Mouse (Mus musculus) embryonic facial prominence, embryonic 12.5 days (tissue): ENCODE measurements around the gene Gltp. TPM values are rescaled to one million over a fixed set of nuclear protein-coding genes. Genes with fewer than 3 reads are reported as not detected.

Experiments
- ATAC-seq: fragments of 200-750 bp; cut with Nextera tagmentation; 2 replicates; pipeline ENCODE4 v1.8.0; 2017; ENCODE audit not compliant: insufficient number of reproducible peaks, insufficient read depth, low FRiP score, low TSS enrichment
- H3K27ac ChIP-seq: fragments of 300-500 bp; sonication (generic); 2 replicates; pipeline ENCODE4 v1.5.1; 2016; ENCODE audit warnings: mild to moderate bottlenecking
- H3K27me3 ChIP-seq: fragments of 300-500 bp; sonication (generic); 2 replicates; pipeline ENCODE4 v1.6.1; 2016; ENCODE audit warnings: mild to moderate bottlenecking, moderate library complexity
- H3K36me3 ChIP-seq: fragments of 300-500 bp; sonication (generic); 2 replicates; pipeline ENCODE4 v1.6.1; 2016; ENCODE audit warnings: mild to moderate bottlenecking
- H3K4me1 ChIP-seq: fragments of 300-500 bp; sonication (generic); 2 replicates; pipeline ENCODE4 v1.6.1; 2016
- H3K4me2 ChIP-seq: fragments of 300-500 bp; sonication (generic); replicated peaks from 2 replicates; pipeline ENCODE4 v1.6.1; 2016; ENCODE audit warnings: mild to moderate bottlenecking, moderate library complexity
- H3K4me3 ChIP-seq: fragments of 300-500 bp; sonication (generic); 2 replicates; pipeline ENCODE4 v1.5.1; 2016; ENCODE audit warnings: mild to moderate bottlenecking
- H3K9ac ChIP-seq: fragments of 300-500 bp; sonication (generic); 2 replicates; pipeline ENCODE4 v1.6.1; 2016; ENCODE audit warnings: mild to moderate bottlenecking, moderate library complexity
- H3K9me3 ChIP-seq: fragments of 300-500 bp; sonication (generic); 2 replicates; pipeline ENCODE4 v1.6.1; 2016; ENCODE audit warnings: mild to moderate bottlenecking, moderate library complexity
- WGBS: fragments of 180-500 bp; shearing (Covaris S2); methylation state at CpG from one replicate; pipeline ENCODE4 v1.1.7; 2016; 5-methylcytosine and 5-hydroxymethylcytosine counted together
- polyA plus RNA-seq: library from polyadenylated mRNA; unstranded; fragments of >200 nt; fragmentation: Nextera tagmentation; extraction: Ambion mirVana; gene quantifications from 2 replicates; pipeline ENCODE4 v1.2.1, GENCODE M21; 2016

Gltp gene
- polyA plus RNA-seq, 1 experiment from 2014 or later, result 64.5 TPM

GRCm38 (mm10) chr5:114719928-114720270, 29.1 kb upstream of the Gltp start:
- Histone ChIP-seq H3K27me3 (no peaks in the 10 kb centered on the region), H3K9ac (no peak overlapping the region), H3K27ac (no peak overlapping the region), H3K4me3 (no peak overlapping the region), H3K36me3 (peaks cover 93% of the 10 kb centered on the region), H3K4me1 (no peaks in the 10 kb centered on the region), H3K9me3 (0 out of 2 replicates have a peak, but pooled peaks cover 5% of the 10 kb centered on the region), H3K4me2 (no peak overlapping the region)
- WGBS, result 92% methylated on average over 6 of the region's 6 CpGs
- no peak for ATAC-seq

GRCm38 (mm10) chr5:114719003-114719927, 28.5 kb upstream of the Gltp start:
- no peak overlapping the region for H3K4me2 ChIP-seq
- ATAC-seq, result no peak
- peaks cover 96% of the 10 kb centered on the region for H3K36me3 ChIP-seq
- H3K4me1 ChIP-seq, result no peaks in the 10 kb centered on the region
- H3K9ac ChIP-seq, result no peak overlapping the region
- H3K4me3 ChIP-seq, result no peak overlapping the region
- 89% methylated on average over 20 of the region's 20 CpGs for WGBS
- 0 out of 2 replicates have a peak, but pooled peaks cover 3% of the 10 kb centered on the region for H3K9me3 ChIP-seq
- no peaks in the 10 kb centered on the region for H3K27me3 ChIP-seq
- no peak overlapping the region for H3K27ac ChIP-seq

- Histone ChIP-seq H3K27ac (no peak overlapping the region), H3K4me1 (no peaks in the 10 kb centered on the region), H3K4me2 (no peak overlapping the region), H3K9me3 (no peaks in the 10 kb centered on the region), H3K36me3 (peaks cover 96% of the 10 kb centered on the region), H3K4me3 (no peak overlapping the region), H3K27me3 (no peaks in the 10 kb centered on the region), H3K9ac (no peak overlapping the region)
- ATAC-seq, result no peak
- WGBS, result 91% methylated on average over 13 of the region's 13 CpGs
Observed at GRCm38 (mm10) chr5:114718483-114718882, 27.7 kb upstream of the Gltp start.

- Histone ChIP-seq H3K9ac (no peak overlapping the region), H3K9me3 (no peaks in the 10 kb centered on the region), H3K4me1 (no peaks in the 10 kb centered on the region), H3K4me3 (no peak overlapping the region), H3K36me3 (peaks cover 97% of the 10 kb centered on the region), H3K27ac (no peak overlapping the region), H3K27me3 (no peaks in the 10 kb centered on the region), H3K4me2 (no peak overlapping the region)
- ATAC-seq, result no peak
- WGBS, result 87% methylated on average over 8 of the region's 8 CpGs
Observed at GRCm38 (mm10) chr5:114717937-114718336, 27.2 kb upstream of the Gltp start.

DNA sequence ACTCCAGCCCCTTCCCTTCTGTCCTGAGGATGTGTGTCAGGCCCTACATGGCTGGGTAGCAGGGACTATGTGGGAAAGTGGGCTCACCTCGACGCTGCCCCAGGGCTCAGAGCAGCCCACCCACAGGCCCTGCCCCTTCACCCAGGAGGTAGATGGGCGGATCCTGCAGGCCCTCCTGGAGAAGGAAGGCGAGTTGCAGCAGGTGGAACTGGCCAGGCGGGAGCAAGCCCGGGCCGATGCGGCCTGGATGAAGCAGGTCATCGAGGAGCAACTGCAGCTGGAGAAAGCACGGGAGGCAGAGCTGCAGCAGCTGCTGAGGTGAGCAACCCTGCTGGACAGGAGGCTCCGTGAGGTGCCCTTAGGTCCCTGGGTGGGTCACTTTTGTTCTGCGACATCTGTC, 26.5 kb upstream of the Gltp start:
- Histone ChIP-seq H3K9me3 (no peaks in the 10 kb centered on the region), H3K36me3 (peaks cover 95% of the 10 kb centered on the region), H3K27me3 (no peaks in the 10 kb centered on the region), H3K4me1 (no peaks in the 10 kb centered on the region), H3K4me2 (no peak overlapping the region), H3K9ac (no peak overlapping the region), H3K4me3 (no peak overlapping the region), H3K27ac (no peak overlapping the region)
- no peak for ATAC-seq
- WGBS, result 90% methylated on average over 12 of the region's 12 CpGs

DNA sequence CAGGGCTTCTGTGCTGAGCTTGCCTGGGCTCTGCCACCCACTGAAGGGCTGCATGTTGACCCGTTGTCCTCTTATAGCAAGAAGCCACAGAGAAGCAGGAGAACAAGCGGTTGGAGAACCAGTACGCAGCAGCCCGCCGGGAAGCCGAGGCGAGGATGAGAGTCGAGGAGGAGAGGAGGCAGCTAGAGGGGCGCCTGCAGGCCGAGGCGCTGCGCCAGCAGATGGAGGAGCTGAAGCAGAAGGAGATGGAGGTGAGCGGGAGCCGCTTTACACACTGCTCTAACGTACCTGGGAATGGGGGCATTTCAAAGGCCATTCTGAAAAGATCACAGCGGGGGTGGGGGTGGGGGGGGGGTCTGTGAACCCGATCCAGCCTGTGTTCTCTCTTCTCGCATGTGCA, 23.8 kb upstream of the Gltp start:
- 92% methylated on average over 18 of the region's 18 CpGs for WGBS
- Histone ChIP-seq H3K9me3 (no peaks in the 10 kb centered on the region), H3K27me3 (no peaks in the 10 kb centered on the region), H3K27ac (no peak overlapping the region), H3K4me3 (no peak overlapping the region), H3K36me3 (peaks cover 89% of the 10 kb centered on the region), H3K4me2 (no peak overlapping the region), H3K9ac (no peak overlapping the region), H3K4me1 (no peaks in the 10 kb centered on the region)
- ATAC-seq, result no peak

DNA sequence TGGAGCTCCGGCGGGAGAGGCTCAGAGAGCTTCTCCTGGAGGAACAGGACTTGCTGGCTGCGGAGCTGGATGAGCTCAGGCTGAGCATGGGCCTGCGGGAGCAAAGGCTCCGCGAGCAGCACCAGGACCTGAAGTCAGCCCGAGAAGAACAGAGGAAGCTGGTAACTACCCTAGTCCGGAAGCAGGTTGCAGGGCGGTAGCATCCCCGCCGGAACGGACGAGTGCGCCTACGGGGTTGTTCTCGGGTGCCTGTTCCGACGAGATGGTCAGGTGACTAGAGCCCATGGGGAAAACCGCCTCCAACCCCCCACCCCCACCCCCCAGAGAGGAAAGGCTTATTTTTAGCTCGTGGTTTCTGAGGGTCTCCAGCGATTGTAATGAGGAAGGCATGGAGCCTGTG, 18.6 kb upstream of the Gltp start:
- no peaks in the 10 kb centered on the region for H3K27me3 ChIP-seq
- 93% methylated on average over 21 of the region's 21 CpGs for WGBS
- ATAC-seq, result no peak
- H3K4me2 ChIP-seq, result no peak overlapping the region
- no peak overlapping the region for H3K9ac ChIP-seq
- H3K36me3 ChIP-seq, result peaks cover 44% of the 10 kb centered on the region
- H3K9me3 ChIP-seq, result no peaks in the 10 kb centered on the region
- no peak overlapping the region for H3K27ac ChIP-seq
- H3K4me1 ChIP-seq, result peaks cover 9% of the 10 kb centered on the region
- no peak overlapping the region for H3K4me3 ChIP-seq

- H3K4me2 ChIP-seq, result peak overlapping the region; percentile 88
- H3K4me3 ChIP-seq, result peak overlapping the region; percentile 87
- H3K36me3 ChIP-seq, result peaks cover 36% of the 10 kb centered on the region
- no peaks in the 10 kb centered on the region for H3K27me3 ChIP-seq
- no peaks in the 10 kb centered on the region for H3K9me3 ChIP-seq
- ATAC-seq, result no peak
- H3K27ac ChIP-seq, result no peak overlapping the region
- H3K9ac ChIP-seq, result peak overlapping the region; percentile 80
- peaks cover 9% of the 10 kb centered on the region for H3K4me1 ChIP-seq
- 47% methylated on average over 15 of the region's 15 CpGs for WGBS
Observed at GRCm38 (mm10) chr5:114708491-114708890, 17.7 kb upstream of the Gltp start.

DNA sequence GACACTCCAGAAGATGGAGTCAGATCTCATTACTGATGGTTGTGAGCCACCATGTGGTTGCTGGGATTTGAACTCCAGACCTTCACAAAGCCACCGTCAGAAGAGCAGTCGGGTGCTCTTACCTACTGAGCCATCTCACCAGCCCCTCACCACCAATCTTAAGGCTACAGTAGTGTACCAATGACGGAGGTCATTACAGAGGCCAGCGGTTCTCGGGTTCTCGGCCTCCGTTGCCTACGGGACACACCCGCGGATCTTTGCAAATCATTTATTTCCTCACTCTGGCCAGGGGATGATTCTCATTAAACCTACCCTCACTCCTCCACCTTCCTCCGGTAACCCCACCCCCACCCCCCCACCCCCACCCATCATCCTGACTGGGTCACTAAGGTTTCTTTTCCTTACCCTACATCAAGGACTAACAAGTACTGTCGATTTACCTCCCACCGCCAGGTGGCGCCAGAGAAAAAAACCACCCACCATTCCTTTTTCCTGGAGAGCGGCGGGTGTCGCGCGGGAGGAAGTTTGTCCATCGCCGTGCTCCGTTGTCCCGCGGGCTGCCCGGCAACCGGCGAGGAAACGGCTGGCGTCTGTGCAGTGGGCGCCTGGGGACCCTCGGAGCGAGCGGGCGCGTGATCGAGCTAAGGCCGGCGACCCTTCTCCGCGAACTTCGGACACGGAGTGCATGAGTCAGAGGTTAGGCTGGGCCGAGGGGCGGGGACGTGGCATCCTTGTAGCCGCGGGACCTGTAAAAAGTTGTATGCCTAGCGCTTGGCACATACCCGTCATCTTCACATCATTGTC, 16.7 kb upstream of the Gltp start, which contains the start of gene Tchp:
TSS of gene Tchp (plus strand) at position 496 of the 804 bp plus-strand sequence.
- no peaks in the 10 kb centered on the region for H3K27me3 ChIP-seq
- no peak within 1 kb of the TSS for H3K27ac ChIP-seq
- no peaks in the 10 kb centered on the region for H3K9me3 ChIP-seq
- H3K4me2 ChIP-seq, result peak within 1 kb of the TSS; percentile 88
- H3K36me3 ChIP-seq, result peaks cover 27% of the 10 kb centered on the region
- peak within 1 kb of the TSS; percentile 87 for H3K4me3 ChIP-seq
- H3K9ac ChIP-seq, result peak within 1 kb of the TSS; percentile 80
- WGBS, result 3% methylated on average over 49 of the region's 49 CpGs
- peaks cover 9% of the 10 kb centered on the region for H3K4me1 ChIP-seq
- peak; percentile 77 for ATAC-seq

DNA sequence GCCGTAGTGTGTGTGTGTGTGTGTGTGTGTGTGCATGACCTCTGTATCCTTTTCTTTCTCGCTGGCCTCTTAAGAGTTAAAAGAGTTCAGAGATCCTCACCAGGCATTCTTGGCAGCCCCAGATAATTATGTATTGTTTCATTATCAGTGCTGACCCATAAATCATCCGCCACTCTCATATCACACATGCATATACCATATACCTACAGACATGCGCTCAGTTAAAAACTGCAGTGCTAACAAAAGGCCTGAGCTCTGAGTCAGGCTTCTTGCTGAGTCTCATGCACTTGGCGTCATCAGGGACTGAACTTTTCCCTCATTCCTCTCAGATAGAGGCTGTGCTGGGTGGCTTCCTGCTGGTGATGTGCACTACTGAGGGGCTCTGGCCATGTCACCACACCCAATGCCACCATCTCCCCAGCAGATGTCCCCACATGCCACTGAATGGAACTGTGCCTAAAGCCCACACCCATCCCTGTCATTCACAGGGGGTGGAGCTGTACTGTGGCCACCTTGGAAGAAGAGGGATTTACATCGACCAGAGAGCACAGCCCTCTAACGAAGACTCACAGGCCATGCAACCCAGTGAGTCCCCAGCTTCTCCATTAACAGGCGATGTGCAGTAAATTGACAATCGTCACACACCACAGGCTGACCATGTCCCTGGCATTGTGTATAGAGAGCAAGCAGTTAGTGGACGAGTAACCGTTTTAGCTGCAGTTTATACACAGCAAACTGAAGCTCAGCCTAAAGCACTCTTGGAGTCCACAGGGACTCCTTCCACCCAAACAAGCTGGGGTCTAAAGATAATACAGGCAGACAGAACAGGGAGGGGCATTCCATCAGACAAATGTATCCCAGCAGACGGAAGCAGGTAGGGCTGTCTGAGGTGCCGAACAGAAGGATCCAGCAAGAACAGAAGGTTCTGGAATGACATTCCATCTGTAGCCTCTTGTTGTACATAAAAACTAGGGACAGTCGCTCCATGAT, 11.9 kb upstream of the Gltp start:
- H3K36me3 ChIP-seq, result no peaks in the 10 kb centered on the region
- no peaks in the 10 kb centered on the region for H3K4me1 ChIP-seq
- no peaks in the 10 kb centered on the region for H3K9me3 ChIP-seq
- no peak for ATAC-seq
- H3K4me3 ChIP-seq, result no peak overlapping the region
- no peak overlapping the region for H3K4me2 ChIP-seq
- WGBS, result 65% methylated on average over 14 of the region's 14 CpGs
- H3K27me3 ChIP-seq, result no peaks in the 10 kb centered on the region
- H3K9ac ChIP-seq, result no peak overlapping the region
- no peak overlapping the region for H3K27ac ChIP-seq

- Histone ChIP-seq H3K27ac (no peak overlapping the region), H3K9me3 (no peaks in the 10 kb centered on the region), H3K4me2 (no peak overlapping the region), H3K9ac (no peak overlapping the region), H3K4me1 (no peaks in the 10 kb centered on the region), H3K27me3 (no peaks in the 10 kb centered on the region), H3K4me3 (no peak overlapping the region), H3K36me3 (no peaks in the 10 kb centered on the region)
- no peak for ATAC-seq
- WGBS, result 58% methylated on average over 7 of the region's 7 CpGs
Observed at GRCm38 (mm10) chr5:114699015-114699414, 8.2 kb upstream of the Gltp start.
